Mouse (Mus musculus) adrenal gland, postnatal 14 days (tissue): ENCODE measurements at regions not wholly inside any gene's neighbourhood (a gene's known extent, or its start where the extent isn't known, plus 50 kb on each side); places are given as distances from the start of the nearest gene placed in this dataset.
"Not testable (repeated sequence)": the region's sequence is repeated elsewhere in the genome, so short reads cannot be mapped to it uniquely, and the experiment has no call there.

Experiments used
- DNase-seq: peaks from one replicate; pipeline ENCODE4 v3.0.0; 2021; ENCODE audit warnings: mixed read lengths

DNA sequence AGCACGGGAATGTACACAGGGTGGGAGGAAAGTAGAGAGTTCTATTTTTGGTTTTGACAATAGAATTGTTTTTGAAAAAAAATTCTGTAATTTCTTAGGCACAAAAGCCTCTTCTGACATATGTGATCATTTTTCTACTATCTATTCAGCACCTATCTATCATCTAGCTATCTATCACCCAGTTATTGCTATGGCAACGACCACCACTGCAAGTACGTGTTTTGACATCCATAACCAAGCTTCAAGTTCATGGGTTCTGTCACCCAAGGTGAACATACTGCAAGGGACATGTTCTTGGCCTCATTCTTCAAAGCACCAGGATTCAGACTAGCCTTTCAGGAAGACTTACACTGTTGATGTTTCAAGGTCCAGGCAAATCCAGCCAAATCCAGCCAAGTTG, 238.4 kb upstream of the Rarb start:
- DNase-seq, result no peak

DNA sequence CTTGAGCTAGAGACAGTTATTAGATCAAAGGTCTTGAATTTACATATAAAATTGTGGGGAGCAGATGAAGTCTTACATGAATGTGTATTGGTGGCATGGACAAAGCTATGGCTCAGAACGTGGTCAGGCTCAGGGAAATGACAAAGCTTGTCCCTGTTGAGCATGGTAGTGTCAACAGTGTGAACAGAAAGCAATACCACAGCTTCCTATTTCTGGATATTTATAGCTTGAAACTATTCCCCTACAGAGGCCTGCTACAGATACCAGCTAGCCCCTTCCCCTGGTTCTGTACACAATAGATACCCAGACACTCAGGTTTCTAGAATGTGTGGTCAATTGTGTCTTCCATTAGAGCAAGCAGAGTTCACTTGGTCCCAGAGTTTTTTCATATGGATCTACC, 236.8 kb upstream of the Rarb start:
- DNase-seq, result no peak

DNA sequence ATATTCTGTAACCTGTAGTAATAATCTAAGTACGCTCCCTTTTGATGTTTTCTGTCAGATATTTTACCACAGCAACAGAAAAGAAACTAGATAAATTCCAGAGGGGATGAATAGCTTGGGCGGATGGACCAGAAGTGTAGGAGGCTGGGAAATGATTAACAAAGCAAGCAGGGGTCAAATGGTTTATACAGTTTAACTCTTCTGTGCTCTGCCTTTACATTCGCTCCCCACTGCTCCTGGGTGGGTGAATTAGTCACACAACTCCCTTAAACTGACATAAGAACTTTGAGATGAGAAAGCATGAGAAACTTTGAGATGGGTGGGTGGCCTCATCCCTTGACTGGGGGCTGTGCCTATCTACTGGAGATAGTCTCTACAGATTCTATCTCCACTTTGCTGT, 235.4 kb upstream of the Rarb start:
- no peak for DNase-seq

DNA sequence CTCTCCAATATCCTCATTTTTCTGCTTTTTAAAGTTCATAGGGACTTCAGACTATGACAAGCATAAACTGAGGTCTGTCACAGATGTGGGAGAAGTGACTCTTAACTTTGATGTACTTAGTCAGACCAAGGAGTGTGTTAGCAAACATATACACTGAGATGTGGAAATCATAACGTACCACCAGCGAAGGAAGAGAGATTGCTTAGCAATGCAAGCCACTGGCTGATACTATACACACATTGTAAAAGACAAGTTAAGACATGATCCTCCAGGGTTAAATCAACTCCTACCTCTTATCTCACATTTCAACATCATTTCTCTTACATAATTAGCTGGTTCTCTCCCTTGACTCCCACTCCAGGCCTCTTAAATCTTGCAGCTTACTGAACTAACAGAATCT, 227.9 kb upstream of the Rarb start:
- no peak for DNase-seq

DNA sequence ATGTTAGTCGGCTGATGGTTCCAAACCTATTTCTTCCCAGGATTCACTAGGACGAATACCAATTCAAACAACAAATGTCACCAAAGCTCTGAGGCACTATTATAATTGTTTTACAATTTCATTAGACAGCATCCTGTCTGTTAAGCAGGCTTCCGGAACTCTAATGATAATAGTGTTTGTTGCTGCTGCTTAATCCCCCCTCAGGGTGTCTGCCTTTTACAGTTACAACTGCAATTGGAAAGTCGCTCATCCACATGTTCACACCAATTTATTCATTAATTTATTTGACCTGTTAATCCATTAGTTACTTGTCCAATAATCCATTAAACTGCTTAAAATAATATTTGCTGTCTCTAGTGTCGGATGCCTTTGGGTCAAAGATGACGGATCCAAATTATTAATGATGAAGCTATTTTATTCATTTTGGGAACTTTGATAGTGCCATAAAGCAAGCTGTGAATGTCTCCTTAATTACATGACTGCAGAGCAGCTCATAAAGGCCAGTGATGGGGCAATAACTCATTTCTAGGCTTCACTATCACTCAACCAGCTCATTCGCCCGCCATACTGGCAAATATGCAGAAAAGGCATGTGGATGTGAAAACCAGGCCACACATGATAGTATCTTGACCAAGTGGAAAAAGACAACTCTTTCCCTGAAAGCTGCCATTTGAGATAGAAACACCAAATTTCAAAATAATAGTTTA, 226.6 kb upstream of the Rarb start:
- DNase-seq, result no peak

DNA sequence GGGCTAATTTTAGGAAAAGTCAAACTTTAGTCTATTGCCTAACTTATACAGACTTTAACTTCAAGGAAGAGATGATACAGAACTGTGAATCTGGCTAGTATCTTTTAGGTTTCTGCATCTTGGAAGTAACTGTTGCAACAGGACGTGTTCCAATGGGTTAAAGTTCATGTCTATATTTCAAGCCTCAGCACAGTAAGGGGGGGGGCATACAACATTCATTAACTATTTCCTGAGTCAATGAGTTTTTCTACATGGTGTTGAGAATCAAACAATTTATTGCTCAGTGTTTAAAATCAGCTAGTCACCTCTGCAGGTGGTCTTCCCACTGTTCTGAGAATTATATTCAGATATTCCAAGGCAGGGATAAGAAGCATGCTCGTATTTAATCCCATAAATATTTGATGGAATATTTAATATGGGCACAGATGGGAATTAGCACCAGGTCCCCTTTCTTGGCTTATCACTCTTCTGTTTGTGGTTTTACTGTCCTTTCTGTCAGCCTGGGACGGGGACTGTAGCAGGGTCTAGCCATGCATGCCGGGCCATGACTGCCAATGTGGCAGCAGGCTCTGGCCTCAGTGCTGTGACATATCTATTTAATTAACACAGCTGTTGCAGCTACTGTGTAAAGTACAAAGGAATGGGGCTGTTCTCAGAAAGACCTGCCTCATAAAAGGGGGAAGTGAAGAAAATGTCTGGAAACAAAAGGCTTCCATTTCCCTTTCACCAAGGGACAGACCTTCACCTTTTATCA, 201.8 kb upstream of the Rarb start:
- no peak for DNase-seq

DNA sequence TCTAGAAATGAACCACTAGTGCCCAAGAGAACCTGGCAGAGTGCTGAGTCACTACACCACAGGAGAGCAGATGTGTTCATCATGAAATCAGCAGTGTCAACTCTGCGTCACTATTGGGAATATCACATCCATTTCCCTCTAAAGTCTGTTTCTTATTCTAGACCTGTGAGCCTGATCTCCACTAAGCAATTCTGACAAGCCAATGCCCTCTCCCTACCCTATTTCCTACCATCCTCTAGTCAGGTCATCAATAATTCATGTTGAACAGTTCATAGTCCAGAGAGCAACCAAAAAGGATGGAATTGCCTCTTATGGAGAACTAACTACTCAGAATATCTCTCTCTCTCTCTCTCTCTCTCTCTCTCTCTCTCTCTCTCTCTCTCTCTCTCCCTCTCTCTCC, 194.0 kb upstream of the Rarb start:
- no peak for DNase-seq

DNA sequence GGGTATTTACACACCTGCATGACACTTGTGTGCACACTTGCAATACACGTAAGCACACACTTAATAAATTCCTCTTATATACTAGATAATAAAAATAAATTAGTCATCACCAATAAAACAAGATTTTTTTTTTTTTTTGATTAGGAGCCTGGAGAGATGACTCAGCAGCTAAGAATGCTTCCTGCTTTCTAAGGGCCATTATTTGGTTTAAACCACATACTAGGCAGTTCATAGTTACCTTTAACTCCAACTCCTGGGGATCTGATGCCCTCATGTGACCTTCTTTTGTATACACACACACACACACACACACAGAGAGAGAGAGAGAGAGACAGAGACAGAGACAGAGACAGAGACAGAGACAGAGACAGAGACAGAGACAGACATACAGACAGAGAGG, 193.2 kb upstream of the Rarb start:
- DNase-seq, result no peak

DNA sequence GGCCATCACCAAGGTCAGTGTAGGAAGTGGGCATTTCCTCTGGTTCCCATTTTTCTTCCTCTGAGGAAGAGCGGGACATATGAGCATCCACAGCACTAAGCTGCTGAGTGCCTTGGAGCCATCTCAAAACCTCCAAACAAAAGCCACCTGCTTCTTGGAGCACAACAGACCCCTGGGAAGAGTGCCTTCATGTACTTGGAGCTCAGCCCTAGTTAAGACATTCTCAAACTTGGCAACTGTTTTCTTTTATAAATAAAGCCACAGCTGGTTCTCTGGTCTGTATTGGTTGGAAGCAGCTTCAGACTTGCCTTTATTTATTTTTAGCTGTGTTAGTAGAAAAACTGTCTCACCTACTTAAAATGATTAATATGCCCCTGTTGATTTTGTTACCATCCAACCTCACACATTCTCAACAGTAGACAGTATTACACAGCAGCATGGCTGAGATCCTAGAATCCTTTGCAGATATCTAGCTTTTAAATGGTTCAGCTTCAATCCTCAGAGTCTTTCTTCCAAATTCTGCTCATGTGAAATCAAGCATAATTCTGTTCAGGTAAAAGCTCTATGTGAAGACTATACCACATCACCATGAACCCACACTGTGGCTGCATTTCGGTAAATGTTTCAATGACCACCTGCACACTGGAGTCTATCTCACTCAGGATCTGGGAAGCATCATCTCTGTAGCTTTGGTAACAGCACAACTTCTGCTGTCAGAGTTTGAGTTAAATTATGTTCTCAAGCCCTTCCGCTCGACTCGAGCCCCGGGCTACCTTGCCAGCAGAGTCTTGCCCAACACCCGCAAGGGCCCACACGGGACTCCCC, 186.4 kb upstream of the Rarb start:
- DNase-seq, result no peak

DNA sequence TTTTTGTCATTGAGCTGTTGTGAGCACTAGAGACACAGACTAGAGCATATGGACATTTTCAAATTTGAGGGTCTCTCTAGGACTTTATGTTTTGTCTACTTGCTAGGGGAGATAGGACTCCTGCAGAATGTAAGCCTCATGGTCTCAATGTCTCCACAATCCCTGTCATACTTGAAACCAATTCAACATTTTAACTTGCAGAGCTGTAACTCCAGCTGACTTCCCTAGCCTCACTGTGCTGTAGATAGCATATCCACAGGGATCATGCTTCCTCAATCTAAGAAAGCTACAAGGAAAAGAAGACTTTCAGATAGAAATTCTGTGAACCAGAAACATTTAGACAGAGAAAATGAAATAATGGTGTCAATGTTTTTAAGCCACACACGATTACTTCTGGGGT, 185.8 kb upstream of the Rarb start:
- no peak for DNase-seq

DNA sequence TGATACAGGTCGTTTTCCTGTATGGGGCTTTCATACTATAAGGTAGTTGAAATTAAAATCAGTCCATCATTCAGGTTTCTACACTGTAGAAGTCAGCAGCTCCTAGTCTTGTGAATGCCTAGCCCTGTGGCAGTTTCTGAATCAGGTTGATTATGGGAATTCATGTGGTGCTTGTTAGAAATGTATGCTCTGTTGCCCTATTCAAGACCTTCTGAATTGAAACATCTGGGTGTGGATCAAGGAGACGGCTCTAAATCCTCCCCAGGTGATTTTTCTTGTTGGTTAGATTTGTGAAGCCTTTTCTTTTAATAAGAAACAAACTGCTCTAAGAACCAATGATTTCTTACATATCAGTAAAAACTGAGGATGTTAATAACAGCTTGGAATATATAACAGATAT, 177.8 kb upstream of the Rarb start:
- no peak for DNase-seq

DNA sequence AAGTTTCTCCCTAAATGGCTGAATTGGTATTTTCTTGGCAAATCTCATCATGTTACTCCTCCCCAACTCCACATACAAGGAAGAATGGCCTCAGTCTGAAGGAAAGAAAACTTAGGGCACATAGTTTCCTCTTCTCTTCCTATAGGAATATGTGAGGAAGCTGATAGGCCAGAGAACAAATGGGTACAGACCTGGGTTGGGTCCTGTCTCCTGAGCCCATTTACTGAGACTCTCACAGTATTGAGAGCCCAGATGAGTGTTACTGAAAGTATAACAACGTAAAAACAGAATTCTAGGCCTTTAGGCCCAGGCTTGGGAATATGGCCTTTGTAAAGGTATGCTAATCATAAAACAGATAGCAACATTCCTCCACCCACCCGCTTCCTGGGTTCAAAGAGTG, 152.0 kb upstream of the Rarb start:
- not testable (repeated sequence) for DNase-seq

DNA sequence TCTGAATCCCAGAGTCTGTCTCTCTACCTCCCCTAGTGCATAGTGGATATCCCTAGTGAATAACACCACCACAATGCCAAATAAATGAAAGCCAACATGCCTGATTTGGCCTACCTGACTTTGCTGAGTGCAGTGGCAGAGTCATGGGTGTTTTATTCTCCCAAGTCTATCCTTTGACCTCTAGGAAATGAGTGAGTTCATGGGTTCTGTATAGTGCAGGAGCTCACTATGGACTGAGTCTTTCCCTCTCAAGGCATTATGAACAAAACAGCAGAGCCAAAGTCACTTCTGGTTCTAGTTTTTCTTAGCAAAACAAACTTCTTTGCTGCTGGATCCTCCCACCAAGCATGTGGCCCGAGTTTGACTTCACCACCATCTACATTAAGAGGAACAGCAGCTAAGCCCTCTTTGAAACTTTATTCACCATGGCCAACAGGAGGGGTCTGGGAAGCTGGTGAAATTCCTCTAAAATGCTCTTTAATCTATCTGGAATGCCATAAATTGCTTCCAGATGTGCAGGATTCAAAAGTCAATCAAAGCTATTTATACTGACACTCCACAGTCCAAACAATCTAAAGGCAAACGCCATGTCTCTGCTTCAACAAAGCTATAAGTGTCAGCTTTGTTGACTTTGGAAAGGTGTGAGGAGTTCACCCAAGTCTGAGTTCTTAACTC, 145.9 kb upstream of the Rarb start:
- no peak for DNase-seq

DNA sequence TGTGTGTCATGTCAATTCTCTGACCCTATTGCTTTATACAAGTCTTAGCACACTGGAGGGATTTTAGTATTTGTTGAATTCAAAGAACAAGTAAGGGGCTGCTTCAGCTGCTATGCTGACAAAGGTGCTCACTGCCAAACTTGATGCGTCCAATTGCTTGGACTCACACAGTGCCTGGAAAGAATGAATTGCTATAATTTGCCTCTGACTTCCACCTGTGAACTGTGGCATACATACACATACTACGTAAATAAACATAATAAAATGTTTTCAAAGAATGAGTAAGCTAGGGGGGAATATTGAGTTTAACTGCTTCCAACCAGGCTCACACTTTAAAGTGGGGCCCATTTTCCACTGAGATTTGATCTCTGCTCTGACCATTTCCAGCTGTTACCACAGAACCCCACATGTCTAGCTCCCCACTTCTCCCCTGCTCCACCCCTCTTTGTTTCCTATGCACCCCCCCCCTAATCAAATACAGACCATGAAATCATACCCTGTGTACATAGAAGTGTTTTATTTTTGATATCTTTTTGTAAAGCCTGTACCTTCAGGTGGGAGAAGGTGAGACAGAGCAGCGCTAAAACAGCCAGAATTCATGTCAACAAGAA, 143.4 kb upstream of the Rarb start:
- no peak for DNase-seq

DNA sequence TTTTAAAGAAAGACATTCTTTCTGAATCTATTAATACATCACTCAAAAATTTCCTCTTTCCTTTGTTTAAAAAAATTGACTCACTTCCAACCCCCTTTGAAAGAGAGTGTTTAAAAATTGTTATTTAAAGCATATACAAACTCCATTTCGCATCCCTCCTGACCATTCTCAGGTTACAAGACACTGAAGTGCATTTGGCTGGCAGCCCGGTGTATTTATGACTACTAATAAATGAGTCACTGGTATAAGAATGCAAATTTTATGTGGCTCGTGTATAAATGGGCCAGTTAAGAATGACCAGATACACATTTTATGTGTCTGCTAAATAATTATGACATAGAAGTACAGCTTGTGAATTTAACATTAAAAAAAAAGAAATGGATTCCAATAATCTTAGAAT, 138.8 kb upstream of the Rarb start:
- peak; percentile 72 for DNase-seq

DNA sequence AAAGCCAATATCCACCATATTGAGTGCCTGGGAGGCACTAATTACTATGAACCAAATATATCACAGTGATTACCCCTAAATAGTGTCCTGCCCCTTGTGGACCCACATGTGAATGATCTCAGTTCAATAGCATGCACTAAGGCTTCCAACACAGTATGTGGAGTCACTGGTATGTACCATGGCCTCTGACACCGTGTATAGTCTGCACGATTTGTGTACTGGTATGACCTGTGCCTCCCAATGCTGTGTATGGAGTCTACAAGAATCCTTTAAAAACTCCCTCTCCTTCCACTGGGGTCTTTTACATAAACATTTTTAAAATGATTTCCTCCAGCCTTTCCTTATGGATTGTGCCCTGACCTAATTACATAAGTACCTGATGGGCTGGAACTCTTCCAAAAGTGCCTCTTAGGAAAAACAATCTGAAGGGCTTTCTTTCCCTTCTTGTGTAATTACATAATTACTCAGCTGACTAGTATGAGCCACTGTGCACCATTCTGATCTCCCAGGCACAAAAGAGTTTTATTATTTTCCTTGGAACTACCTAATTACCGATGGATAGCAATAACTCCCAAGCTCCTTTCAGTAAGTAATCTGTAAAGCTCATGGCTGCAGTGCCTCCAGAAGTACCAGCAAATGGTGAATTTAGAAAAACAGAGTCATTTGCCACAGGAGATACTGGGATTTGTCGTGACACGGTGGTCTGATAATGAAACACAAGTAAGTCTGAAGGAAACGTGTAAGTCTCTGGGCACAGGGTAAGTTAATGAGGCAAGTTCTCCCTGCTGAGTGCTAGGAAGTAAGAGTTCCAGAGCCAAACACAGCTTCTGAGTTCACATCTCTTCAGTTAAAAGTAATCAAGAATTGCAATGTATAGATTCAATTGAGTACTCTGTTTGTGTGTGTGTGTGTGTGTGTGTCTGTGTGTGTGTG, 135.8 kb upstream of the Rarb start:
- no peak for DNase-seq

DNA sequence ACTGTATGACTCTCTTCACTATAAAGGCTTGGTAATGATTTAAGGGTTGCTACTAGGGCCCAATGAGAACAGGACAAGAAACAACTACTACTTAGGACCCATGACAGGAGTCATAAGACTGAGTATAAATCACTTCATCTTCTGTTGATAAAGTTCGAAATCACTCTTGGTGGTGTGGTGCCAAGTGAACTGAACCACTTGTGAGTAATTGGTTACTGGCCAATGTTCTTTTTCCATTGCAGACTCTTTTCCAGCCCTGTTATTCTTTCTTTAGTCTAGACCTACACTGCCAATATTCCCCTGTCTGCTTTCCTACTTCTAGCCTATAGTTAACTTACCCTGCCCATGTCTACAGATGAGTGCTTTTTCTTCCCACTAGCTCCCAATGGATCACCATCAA, 129.8 kb upstream of the Rarb start:
- DNase-seq, result no peak

DNA sequence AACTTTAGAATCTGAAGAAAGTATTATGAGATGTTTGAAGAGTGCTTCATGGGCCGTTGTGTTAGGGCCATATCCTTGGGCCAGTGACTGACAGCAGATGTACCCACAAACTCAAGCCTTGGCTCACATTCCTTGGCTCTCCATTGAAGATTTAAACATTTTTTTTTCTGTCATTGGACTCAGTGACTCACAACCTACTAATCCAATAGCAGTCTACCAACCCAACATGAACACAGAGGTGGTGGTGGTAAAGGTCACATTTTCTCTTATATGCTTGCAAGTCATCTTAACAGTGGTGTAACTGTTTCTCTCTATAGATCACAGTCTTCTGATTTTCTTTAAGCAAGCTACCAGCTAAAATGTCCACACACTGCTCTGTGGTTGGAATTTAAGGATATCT, 125.5 kb upstream of the Rarb start:
- DNase-seq, result no peak

DNA sequence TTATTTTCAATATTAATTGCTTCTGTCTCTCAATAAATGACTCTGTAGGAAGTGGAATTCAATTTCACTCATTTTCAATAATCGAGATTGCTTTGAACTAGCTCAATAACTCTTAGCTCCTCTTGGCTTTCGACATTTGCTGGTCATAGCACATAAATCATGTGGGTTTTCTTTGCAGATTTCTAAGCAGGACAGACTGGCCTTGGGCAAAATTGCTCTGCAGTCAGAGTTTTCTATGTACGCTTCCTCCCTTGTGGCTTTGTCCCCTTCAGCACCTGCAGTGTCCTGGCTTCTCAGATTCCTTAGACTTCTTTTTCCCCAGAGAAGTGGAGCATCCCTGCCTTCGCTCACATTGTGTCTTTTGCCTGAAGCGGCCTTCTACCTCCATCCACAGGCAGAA, 124.6 kb upstream of the Rarb start:
- peak; percentile 51 for DNase-seq

DNA sequence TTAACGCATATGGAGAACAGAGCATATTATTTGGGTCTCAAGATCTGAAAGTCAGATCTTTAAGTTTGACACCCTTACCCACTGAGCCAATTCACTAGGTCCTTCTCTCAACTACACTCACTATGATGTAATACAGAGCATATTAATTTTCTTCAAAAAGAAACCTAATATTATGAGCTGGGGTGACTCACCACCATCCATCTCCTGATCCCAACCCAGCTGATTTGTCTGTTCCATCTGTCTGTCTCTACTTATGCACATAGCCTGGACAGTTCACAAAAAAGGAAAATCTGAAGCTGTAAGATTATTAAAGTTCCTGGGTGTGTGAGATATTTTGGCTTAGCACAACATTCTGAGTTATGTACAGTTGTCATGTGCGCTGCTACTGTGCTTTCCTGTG, 108.2 kb upstream of the Rarb start:
- no peak for DNase-seq

DNA sequence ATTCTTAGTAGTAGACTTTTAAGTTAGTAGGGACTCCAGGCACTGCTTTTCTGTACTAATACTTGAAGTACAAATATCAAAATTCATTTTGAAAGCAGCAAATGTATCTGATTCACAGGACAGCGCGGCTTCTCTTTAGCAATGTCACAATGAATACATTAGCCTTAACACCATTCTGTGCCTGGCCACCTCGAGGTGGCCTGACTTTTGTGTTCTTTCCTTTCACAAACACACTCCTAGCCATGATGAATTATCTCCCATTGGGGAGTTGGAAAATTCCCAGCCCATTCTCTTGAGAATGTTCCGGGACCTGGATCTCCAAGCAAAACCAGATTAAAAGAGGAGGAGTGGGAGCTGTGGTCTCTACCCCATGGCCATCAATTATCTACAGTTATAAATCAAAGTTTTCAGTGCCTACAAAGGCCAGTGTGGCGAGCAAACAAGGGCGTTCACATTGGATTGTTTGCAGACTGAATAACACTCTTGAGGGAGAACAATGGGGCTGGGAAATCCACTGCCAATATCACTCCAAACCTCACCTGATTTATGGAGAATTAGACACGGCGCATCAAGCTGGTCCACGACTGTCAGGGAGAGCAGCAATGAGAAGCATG, 82.7 kb upstream of the Rarb start:
- DNase-seq, result no peak
